Mouse (Mus musculus) cerebellum, adult 9-11 months (tissue): ENCODE measurements around the gene Art5.
"Not testable (repeated sequence)": the region's sequence is repeated elsewhere in the genome, so short reads cannot be mapped to it uniquely, and the experiment has no call there.

Experiments used
- DNase-seq: peaks from one replicate; pipeline ENCODE4 v3.0.0; 2022

Gene Art5

DNA sequence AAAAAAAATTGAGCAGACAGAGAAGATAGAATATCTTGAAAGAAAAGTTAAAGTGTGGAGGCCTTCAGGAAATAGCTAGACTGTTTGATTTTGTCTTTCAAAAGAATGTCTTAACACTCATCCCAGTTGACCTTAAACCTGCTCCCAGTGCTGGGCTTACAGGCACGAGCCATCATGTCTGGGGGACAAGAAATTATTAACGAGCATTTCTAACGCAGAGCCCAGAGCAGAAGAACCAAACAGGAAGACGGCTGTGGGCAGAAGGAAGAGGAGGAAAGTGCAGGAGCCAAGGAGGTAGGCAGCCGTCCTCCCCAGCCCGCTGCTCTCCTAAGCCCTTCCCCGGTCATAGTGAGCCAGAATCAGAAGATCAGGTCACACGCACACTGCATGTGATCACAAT is 29.0 kb downstream of the Art5 start:
- no peak for DNase-seq

GRCm38 (mm10) chr7:102078517-102078916 is 30.8 kb downstream of the Art5 start:
- no peak for DNase-seq

GRCm38 (mm10) chr7:102076714-102077296 is 32.5 kb downstream of the Art5 start:
- DNase-seq, result no peak

DNA sequence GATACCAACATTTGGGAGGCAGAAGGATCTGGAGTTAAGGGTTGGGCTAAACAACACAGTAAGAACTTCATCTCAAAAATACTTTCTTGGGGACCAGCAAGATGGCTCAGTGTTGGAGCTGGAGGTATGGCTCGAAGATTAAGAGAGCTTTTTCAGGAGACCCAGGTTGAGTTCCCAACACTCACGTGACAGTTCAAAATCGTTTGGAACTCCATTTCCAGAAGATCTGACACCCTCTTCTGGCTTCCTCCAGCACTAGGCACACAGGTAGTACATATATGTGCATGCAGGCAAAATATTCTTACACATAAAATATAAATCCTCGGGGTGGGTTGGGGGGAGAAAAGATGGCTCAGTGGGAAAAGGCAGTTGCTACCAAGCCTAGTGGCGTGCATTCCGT is 42.9 kb downstream of the Art5 start:
- no peak for DNase-seq

- DNase-seq, result peak; percentile 93
These were observed 44.0 kb downstream of the Art5 start, which contains the start of the genes Rnf121, Xndc1 and Xntrpc for GRCm38 (mm10) chr7:102065046-102065891. Gene Rnf121 (minus strand): TSS chr7:102065469. Gene Xndc1 (plus strand): TSS chr7:102065511. Gene Xntrpc (plus strand): TSS chr7:102065713.

GRCm38 (mm10) chr7:102064655-102065045 is 44.6 kb downstream of the Art5 start:
- DNase-seq, result no peak

GRCm38 (mm10) chr7:102063891-102064290 is 45.4 kb downstream of the Art5 start:
- DNase-seq, result no peak

GRCm38 (mm10) chr7:102062203-102062602 is 47.1 kb downstream of the Art5 start:
- DNase-seq, result no peak

- no peak for DNase-seq
These were observed 47.9 kb downstream of the Art5 start for GRCm38 (mm10) chr7:102061353-102061752.

- not testable (repeated sequence) for DNase-seq
These were observed 60.8 kb downstream of the Art5 start for GRCm38 (mm10) chr7:102048524-102048923.
